Mouse (Mus musculus): Measurements from ENCODE around the gene Tet3. TPM values are rescaled to one million over a fixed set of nuclear protein-coding genes. Genes with fewer than 3 reads are reported as not detected.
A peak's percentile ranks its signal among the peaks of the same experiment; 100 is the strongest.

Tet3 gene
- polyA plus RNA-seq, 1 experiment from 2014 or later = 35.8 TPM

- H3K4me2 ChIP-seq (ENCODE audit: low read depth, severe bottlenecking) = no peak overlapping the region
- H3K9ac ChIP-seq (ENCODE audit: low read length) = no peak overlapping the region
- no peak for ATAC-seq (ENCODE audit: insufficient number of reproducible peaks, low FRiP score, low TSS enrichment, low read depth)
- no peaks in the 10 kb centered on the region for H3K27me3 ChIP-seq (ENCODE audit: control insufficient read depth, insufficient read depth, low read length)
- no peak overlapping the region for H3K4me3 ChIP-seq (ENCODE audit: low read depth, low read length)
- H3K27ac ChIP-seq (replicated peaks; ENCODE audit: low read depth, low read length) = no peak overlapping the region
- peaks cover 37% of the 10 kb centered on the region for H3K4me1 ChIP-seq (ENCODE audit: control insufficient read depth, insufficient read depth, low read length)
- DNase-seq (ENCODE audit: low spot score) = no peak
- H3K36me3 ChIP-seq (ENCODE audit: control insufficient read depth, insufficient read depth, low read length) = peaks cover 3% of the 10 kb centered on the region; the same call in 1 of the 2 replicates
- 82% methylated on average over 4 of the region's 4 CpGs for WGBS
- no peaks in the 10 kb centered on the region for H3K9me3 ChIP-seq (ENCODE audit: control insufficient read depth, low read length)
Observed at GRCm38 (mm10) chr6:83448911-83449310, 10.0 kb downstream of the Tet3 start.

- Histone ChIP-seq H3K27ac (replicated peaks; ENCODE audit: low read depth, low read length) (no peak overlapping the region), H3K9me3 (ENCODE audit: control insufficient read depth, low read length) (no peaks in the 10 kb centered on the region), H3K9ac (ENCODE audit: low read length) (no peak overlapping the region), H3K4me3 (ENCODE audit: low read depth, low read length) (no peak overlapping the region), H3K36me3 (ENCODE audit: control insufficient read depth, insufficient read depth, low read length) (peaks cover 3% of the 10 kb centered on the region; the same call in 1 of the 2 replicates), H3K27me3 (ENCODE audit: control insufficient read depth, insufficient read depth, low read length) (no peaks in the 10 kb centered on the region), H3K4me2 (ENCODE audit: low read depth, severe bottlenecking) (no peak overlapping the region), H3K4me1 (ENCODE audit: control insufficient read depth, insufficient read depth, low read length) (peaks cover 31% of the 10 kb centered on the region)
- ATAC-seq (ENCODE audit: insufficient number of reproducible peaks, low FRiP score, low TSS enrichment, low read depth) (no peak), DNase-seq (ENCODE audit: low spot score) (no peak)
- 69% methylated on average over 7 of the region's 7 CpGs for WGBS
Observed at GRCm38 (mm10) chr6:83447031-83447430, 11.9 kb downstream of the Tet3 start.

GRCm38 (mm10) chr6:83445796-83446195 is 13.1 kb downstream of the Tet3 start:
- H3K27ac ChIP-seq (replicated peaks; ENCODE audit: low read depth, low read length) = no peak overlapping the region
- H3K36me3 ChIP-seq (ENCODE audit: control insufficient read depth, insufficient read depth, low read length) = peaks cover 3% of the 10 kb centered on the region; the same call in 1 of the 2 replicates
- no peak overlapping the region for H3K4me2 ChIP-seq (ENCODE audit: low read depth, severe bottlenecking)
- H3K4me3 ChIP-seq (ENCODE audit: low read depth, low read length) = no peak overlapping the region
- no peaks in the 10 kb centered on the region for H3K9me3 ChIP-seq (ENCODE audit: control insufficient read depth, low read length)
- 85% methylated on average over 2 of the region's 2 CpGs for WGBS
- H3K9ac ChIP-seq (ENCODE audit: low read length) = no peak overlapping the region
- no peaks in the 10 kb centered on the region for H3K27me3 ChIP-seq (ENCODE audit: control insufficient read depth, insufficient read depth, low read length)
- DNase-seq (ENCODE audit: low spot score) (no peak), ATAC-seq (ENCODE audit: insufficient number of reproducible peaks, low FRiP score, low TSS enrichment, low read depth) (no peak)
- H3K4me1 ChIP-seq (ENCODE audit: control insufficient read depth, insufficient read depth, low read length) = peaks cover 31% of the 10 kb centered on the region

GRCm38 (mm10) chr6:83443441-83444340 is 15.2 kb downstream of the Tet3 start:
- no peak overlapping the region for H3K4me2 ChIP-seq (ENCODE audit: low read depth, severe bottlenecking)
- peak overlapping the region; percentile 40 for H3K9ac ChIP-seq (ENCODE audit: low read length)
- peaks cover 28% of the 10 kb centered on the region for H3K4me1 ChIP-seq (ENCODE audit: control insufficient read depth, insufficient read depth, low read length)
- no peaks in the 10 kb centered on the region for H3K27me3 ChIP-seq (ENCODE audit: control insufficient read depth, insufficient read depth, low read length)
- 17% methylated on average over 12 of the region's 13 CpGs for WGBS
- H3K27ac ChIP-seq (replicated peaks; ENCODE audit: low read depth, low read length) = 0 out of 2 replicates have a peak overlapping the region, but pooled peaks have one; percentile 40
- peaks cover 3% of the 10 kb centered on the region; the same call in 1 of the 2 replicates for H3K36me3 ChIP-seq (ENCODE audit: control insufficient read depth, insufficient read depth, low read length)
- H3K4me3 ChIP-seq (ENCODE audit: low read depth, low read length) = no peak overlapping the region
- DNase-seq (ENCODE audit: low spot score) (no peak), ATAC-seq (ENCODE audit: insufficient number of reproducible peaks, low FRiP score, low TSS enrichment, low read depth) (no peak)
- no peaks in the 10 kb centered on the region for H3K9me3 ChIP-seq (ENCODE audit: control insufficient read depth, low read length)

GRCm38 (mm10) chr6:83442639-83443038 is 16.2 kb downstream of the Tet3 start:
- no peaks in the 10 kb centered on the region for H3K9me3 ChIP-seq (ENCODE audit: control insufficient read depth, low read length)
- no peak overlapping the region for H3K4me3 ChIP-seq (ENCODE audit: low read depth, low read length)
- no peak for ATAC-seq (ENCODE audit: insufficient number of reproducible peaks, low FRiP score, low TSS enrichment, low read depth)
- H3K4me1 ChIP-seq (ENCODE audit: control insufficient read depth, insufficient read depth, low read length) = peaks cover 28% of the 10 kb centered on the region
- no peak overlapping the region for H3K9ac ChIP-seq (ENCODE audit: low read length)
- no peak overlapping the region; the same call in 1 of the 2 replicates for H3K4me2 ChIP-seq (ENCODE audit: low read depth, severe bottlenecking)
- WGBS = 54% methylated on average over 3 of the region's 3 CpGs
- no peak overlapping the region for H3K27ac ChIP-seq (replicated peaks; ENCODE audit: low read depth, low read length)
- no peaks in the 10 kb centered on the region for H3K27me3 ChIP-seq (ENCODE audit: control insufficient read depth, insufficient read depth, low read length)
- H3K36me3 ChIP-seq (ENCODE audit: control insufficient read depth, insufficient read depth, low read length) = no peaks in the 10 kb centered on the region; the same call in 1 of the 2 replicates
- no peak for DNase-seq (ENCODE audit: low spot score)

- Histone ChIP-seq H3K36me3 (ENCODE audit: control insufficient read depth, insufficient read depth, low read length) (no peaks in the 10 kb centered on the region; the same call in 1 of the 2 replicates), H3K4me3 (ENCODE audit: low read depth, low read length) (peak overlapping the region; percentile 78), H3K27ac (replicated peaks; ENCODE audit: low read depth, low read length) (peak overlapping the region; percentile 83), H3K4me2 (ENCODE audit: low read depth, severe bottlenecking) (peak overlapping the region; percentile 87), H3K9me3 (ENCODE audit: control insufficient read depth, low read length) (no peaks in the 10 kb centered on the region), H3K4me1 (ENCODE audit: control insufficient read depth, insufficient read depth, low read length) (peaks cover 28% of the 10 kb centered on the region), H3K9ac (ENCODE audit: low read length) (peak overlapping the region; percentile 73), H3K27me3 (ENCODE audit: control insufficient read depth, insufficient read depth, low read length) (no peaks in the 10 kb centered on the region)
- under 1% methylated on average over 48 of the region's 48 CpGs for WGBS
- DNase-seq (ENCODE audit: low spot score) = peak; percentile 89
- ATAC-seq (ENCODE audit: insufficient number of reproducible peaks, low FRiP score, low TSS enrichment, low read depth) = peak; percentile 93
Observed at GRCm38 (mm10) chr6:83441259-83442061, 17.4 kb downstream of the Tet3 start.

GRCm38 (mm10) chr6:83440510-83441258 is 18.2 kb downstream of the Tet3 start:
- Histone ChIP-seq H3K4me1 (ENCODE audit: control insufficient read depth, insufficient read depth, low read length) (peaks cover 28% of the 10 kb centered on the region), H3K4me3 (ENCODE audit: low read depth, low read length) (peak overlapping the region; percentile 78), H3K36me3 (ENCODE audit: control insufficient read depth, insufficient read depth, low read length) (no peaks in the 10 kb centered on the region; the same call in 1 of the 2 replicates), H3K9me3 (ENCODE audit: control insufficient read depth, low read length) (no peaks in the 10 kb centered on the region), H3K27ac (replicated peaks; ENCODE audit: low read depth, low read length) (peak overlapping the region; percentile 83), H3K4me2 (ENCODE audit: low read depth, severe bottlenecking) (peak overlapping the region; percentile 87), H3K9ac (ENCODE audit: low read length) (peak overlapping the region; percentile 73), H3K27me3 (ENCODE audit: control insufficient read depth, insufficient read depth, low read length) (no peaks in the 10 kb centered on the region)
- DNase-seq (ENCODE audit: low spot score) = peak; percentile 78
- peak; percentile 44 for ATAC-seq (ENCODE audit: insufficient number of reproducible peaks, low FRiP score, low TSS enrichment, low read depth)
- WGBS = 5% methylated on average over 26 of the region's 26 CpGs

- peaks cover 28% of the 10 kb centered on the region for H3K4me1 ChIP-seq (ENCODE audit: control insufficient read depth, insufficient read depth, low read length)
- H3K4me2 ChIP-seq (ENCODE audit: low read depth, severe bottlenecking) = peak overlapping the region; percentile 87
- peak overlapping the region; percentile 78 for H3K4me3 ChIP-seq (ENCODE audit: low read depth, low read length)
- H3K27ac ChIP-seq (replicated peaks; ENCODE audit: low read depth, low read length) = no peak overlapping the region
- no peaks in the 10 kb centered on the region; the same call in 1 of the 2 replicates for H3K36me3 ChIP-seq (ENCODE audit: control insufficient read depth, insufficient read depth, low read length)
- H3K9me3 ChIP-seq (ENCODE audit: control insufficient read depth, low read length) = no peaks in the 10 kb centered on the region
- 42% methylated on average over 3 of the region's 3 CpGs for WGBS
- DNase-seq (ENCODE audit: low spot score) (no peak), ATAC-seq (ENCODE audit: insufficient number of reproducible peaks, low FRiP score, low TSS enrichment, low read depth) (no peak)
- no peaks in the 10 kb centered on the region for H3K27me3 ChIP-seq (ENCODE audit: control insufficient read depth, insufficient read depth, low read length)
- peak overlapping the region; percentile 73 for H3K9ac ChIP-seq (ENCODE audit: low read length)
Observed at GRCm38 (mm10) chr6:83440197-83440509, 18.7 kb downstream of the Tet3 start.

Measured in limb, embryonic 11.5 days (tissue).